Mouse (Mus musculus): ENCODE results near the gene Xab2.

DNA sequence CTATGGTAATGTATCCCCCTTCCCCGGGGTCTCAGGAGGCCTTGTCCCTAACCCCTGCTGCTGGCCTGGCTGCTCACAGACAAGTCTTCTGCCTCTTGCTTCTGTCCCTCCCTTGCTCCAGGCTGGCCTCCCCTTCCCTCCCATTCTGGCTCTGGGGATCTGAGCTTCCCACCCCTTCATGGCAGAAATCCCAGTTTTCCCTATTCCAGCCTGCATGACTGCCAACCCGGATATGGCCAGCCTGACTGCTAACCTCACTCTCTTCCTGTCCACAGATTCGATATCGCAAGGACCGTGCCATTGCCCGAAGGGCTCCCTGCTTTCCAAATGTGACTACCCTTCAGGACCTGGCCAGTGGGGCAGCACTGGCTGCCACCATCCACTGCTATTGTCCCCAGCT lies 20.7 kb downstream of the Xab2 start:
- TF ChIP-seq FLI1 (IDR thresholded peaks at IDR 0.05; ENCODE audit: low read length) = no peak
- TF ChIP-seq GATA1 (IDR thresholded peaks at IDR 0.05; ENCODE audit: borderline replicate concordance, low read length) = no peak

All from megakaryocyte, embryonic 14.5 days (primary cell).